Mouse (Mus musculus) MEL (cell line): Measurements from ENCODE around the gene Ankrd13c. TPM values are rescaled to one million over a fixed set of nuclear protein-coding genes. Genes with fewer than 3 reads are reported as not detected.

Source experiments
- DNase-seq: peaks from one replicate; pipeline ENCODE4 v3.0.0; 2011; ENCODE audit warnings: low read depth, low spot score
- H3K27ac ChIP-seq: 2 replicates; pipeline ENCODE4 v1.5.1; 2012; ENCODE audit warnings: low read depth, mild to moderate bottlenecking, control low read depth, low read length, moderate library complexity; ENCODE audit not compliant: control insufficient read depth
- H3K27me3 ChIP-seq, 2 experiments: fragments of 150-350 bp in 1 of 2; sonication (generic) in 1 of 2; 2 replicates each; pipeline ENCODE4 v1.6.1; 2012; ENCODE audit warnings: low read length in 2 of 2, mild to moderate bottlenecking in 2 of 2, improper control_type of control experiment in 1 of 2, moderate library complexity in 1 of 2; ENCODE audit not compliant: insufficient read depth in 2 of 2, control insufficient read depth in 1 of 2
- H3K36me3 ChIP-seq, 2 experiments: 2 replicates each; pipeline ENCODE4 v1.6.1; 2012 to 2014; ENCODE audit warnings: low read length in 2 of 2, improper control_type of control experiment in 1 of 2, inconsistent platforms in 1 of 2, mild to moderate bottlenecking in 1 of 2; ENCODE audit not compliant: insufficient read depth in 2 of 2, control insufficient read depth in 1 of 2
- H3K4me1 ChIP-seq, 2 experiments: fragments of 150-350 bp in 1 of 2; sonication (generic) in 1 of 2; 2 replicates each; pipeline ENCODE4 v1.6.1; 2012; ENCODE audit warnings: low read length in 2 of 2, improper control_type of control experiment in 1 of 2, mild to moderate bottlenecking in 1 of 2; ENCODE audit not compliant: insufficient read depth in 2 of 2, control insufficient read depth in 1 of 2
- H3K4me3 ChIP-seq, 2 experiments: fragments of 150-350 bp in 1 of 2; sonication (generic) in 1 of 2; 2 replicates each; pipeline ENCODE4 v1.5.1; 2012; ENCODE audit warnings: low read depth in 2 of 2, low read length in 2 of 2, mild to moderate bottlenecking in 2 of 2, moderate library complexity in 2 of 2, control low read depth in 1 of 2, improper control_type of control experiment in 1 of 2; ENCODE audit not compliant: control insufficient read depth in 1 of 2, insufficient read depth in 1 of 2
- H3K79me2 ChIP-seq: 2 replicates; pipeline ENCODE4 v1.6.1; 2012; ENCODE audit warnings: mild to moderate bottlenecking, low read length, moderate library complexity; ENCODE audit not compliant: control insufficient read depth, poor library complexity, insufficient read depth
- H3K9ac ChIP-seq: 2 replicates; pipeline ENCODE4 v1.6.1; 2012; ENCODE audit warnings: low read depth, mild to moderate bottlenecking, control low read depth, low read length, moderate library complexity; ENCODE audit not compliant: control insufficient read depth, poor library complexity, severe bottlenecking
- H3K9me3 ChIP-seq: fragments of 150-350 bp; sonication (generic); replicated peaks from 2 replicates; pipeline ENCODE4 v1.6.1; 2012; ENCODE audit warnings: mild to moderate bottlenecking, low read length, improper control_type of control experiment, moderate library complexity; ENCODE audit not compliant: insufficient read depth
- CHD2 ChIP-seq: IDR thresholded peaks from 2 replicates; pipeline ENCODE4 v1.6.1; 2011; ENCODE audit warnings: low read length, improper control_type of control experiment
- ELF1 ChIP-seq: IDR thresholded peaks from 2 replicates; pipeline ENCODE4 v1.6.1; 2014; ENCODE audit warnings: low read depth, mild to moderate bottlenecking, inconsistent platforms, low read length, improper control_type of control experiment, moderate library complexity
- EP300 ChIP-seq, 2 experiments: IDR thresholded peaks; 2 replicates each; pipeline ENCODE4 v1.6.1; 2011; ENCODE audit warnings: improper control_type of control experiment in 2 of 2, low read length in 2 of 2, low read depth in 1 of 2, mild to moderate bottlenecking in 1 of 2
- ETS1 ChIP-seq: IDR thresholded peaks from 2 replicates; pipeline ENCODE4 v1.6.1; 2012; ENCODE audit warnings: low read depth, mild to moderate bottlenecking, inconsistent platforms, low read length, improper control_type of control experiment, moderate library complexity
- GATA1 ChIP-seq: IDR thresholded peaks from 2 replicates; pipeline ENCODE4 v1.6.1; 2011; ENCODE audit warnings: low read depth, low read length, improper control_type of control experiment
- HCFC1 ChIP-seq: IDR thresholded peaks from 2 replicates; pipeline ENCODE4 v1.6.1; 2012; ENCODE audit warnings: low read depth, mild to moderate bottlenecking, inconsistent platforms, low read length, improper control_type of control experiment, moderate library complexity
- JUND ChIP-seq: IDR thresholded peaks from 2 replicates; pipeline ENCODE4 v1.6.1; 2011; ENCODE audit warnings: low read depth, mild to moderate bottlenecking, improper control_type of control experiment, low read length
- KAT2A ChIP-seq: conservative IDR thresholded peaks from 2 replicates; pipeline ENCODE4 v1.6.1; 2012; ENCODE audit warnings: low read depth, low read length, improper control_type of control experiment, inconsistent platforms
- MAFK ChIP-seq: IDR thresholded peaks from 2 replicates; pipeline ENCODE4 v1.6.1; 2011; ENCODE audit warnings: low read depth, mild to moderate bottlenecking, low read length, improper control_type of control experiment, borderline replicate concordance
- MAX ChIP-seq: IDR thresholded peaks from 2 replicates; pipeline ENCODE4 v1.6.1; 2011; ENCODE audit warnings: low read length, improper control_type of control experiment
- MAZ ChIP-seq: IDR thresholded peaks from 2 replicates; pipeline ENCODE4 v1.6.1; 2012; ENCODE audit warnings: low read depth, mild to moderate bottlenecking, inconsistent platforms, low read length, improper control_type of control experiment
- MXI1 ChIP-seq: IDR thresholded peaks from 2 replicates; pipeline ENCODE4 v1.6.1; 2011; ENCODE audit warnings: mild to moderate bottlenecking, low read depth, low read length, improper control_type of control experiment
- MYC ChIP-seq: IDR thresholded peaks from 2 replicates; pipeline ENCODE4 v1.6.1; 2011; ENCODE audit warnings: low read depth, mild to moderate bottlenecking, low read length, improper control_type of control experiment, moderate library complexity
- NRF1 ChIP-seq: IDR thresholded peaks from 2 replicates; pipeline ENCODE4 v1.6.1; 2014; ENCODE audit warnings: low read depth, mild to moderate bottlenecking, inconsistent platforms, low read length, improper control_type of control experiment, moderate library complexity; ENCODE audit not compliant: poor library complexity, insufficient read depth, severe bottlenecking
- POLR2AphosphoS5 ChIP-seq: IDR thresholded peaks from 2 replicates; pipeline ENCODE4 v1.6.1; 2012; ENCODE audit warnings: low read depth, borderline replicate concordance, mild to moderate bottlenecking, inconsistent platforms, low read length, moderate library complexity, mixed read lengths
- RAD21 ChIP-seq: IDR thresholded peaks from 2 replicates; pipeline ENCODE4 v1.6.1; 2011; ENCODE audit warnings: mild to moderate bottlenecking, low read depth, low read length, improper control_type of control experiment
- TAL1 ChIP-seq: IDR thresholded peaks from 2 replicates; pipeline ENCODE4 v1.6.1; 2012; ENCODE audit warnings: mild to moderate bottlenecking, inconsistent platforms, low read length, moderate library complexity, mixed read lengths
- TBP ChIP-seq: IDR thresholded peaks from 2 replicates; pipeline ENCODE4 v1.8.0; 2011; ENCODE audit warnings: low read depth, low read length, improper control_type of control experiment
- TCF12 ChIP-seq: IDR thresholded peaks from 2 replicates; pipeline ENCODE4 v1.6.1; 2014; ENCODE audit warnings: low read depth, mild to moderate bottlenecking, inconsistent platforms, low read length, improper control_type of control experiment, moderate library complexity
- UBTF ChIP-seq: IDR thresholded peaks from 2 replicates; pipeline ENCODE4 v1.6.1; 2012; ENCODE audit warnings: low read depth, mild to moderate bottlenecking, inconsistent platforms, low read length, improper control_type of control experiment, moderate library complexity, borderline replicate concordance; ENCODE audit not compliant: insufficient read depth
- USF2 ChIP-seq, 2 experiments: IDR thresholded peaks; 2 replicates each; pipeline ENCODE4 v1.6.1; 2011 to 2012; ENCODE audit warnings: improper control_type of control experiment in 2 of 2, low read length in 2 of 2, borderline replicate concordance in 1 of 2, inconsistent platforms in 1 of 2, low read depth in 1 of 2, mild to moderate bottlenecking in 1 of 2; ENCODE audit not compliant: insufficient read depth in 1 of 2
- ZC3H11A ChIP-seq: IDR thresholded peaks from 2 replicates; pipeline ENCODE4 v1.6.1; 2012; ENCODE audit warnings: low read depth, mild to moderate bottlenecking, inconsistent platforms, low read length, improper control_type of control experiment
- ZKSCAN1 ChIP-seq: IDR thresholded peaks from 2 replicates; pipeline ENCODE4 v1.6.1; 2012; ENCODE audit warnings: low read depth, mild to moderate bottlenecking, inconsistent platforms, low read length, improper control_type of control experiment, moderate library complexity
- polyA plus RNA-seq, 2 experiments: library from polyadenylated mRNA; stranded (reverse) in 1 of 2; unstranded in 1 of 2; fragments of >175 nt in 1 of 2; fragments of >200 nt in 1 of 2; gene quantifications; 2 replicates each; pipeline versions ENCODE4 v1.2.1 to v1.2.4; 2012; ENCODE audit warnings: low replicate concordance in 2 of 2, low read depth in 1 of 2; ENCODE audit not compliant: insufficient read length in 2 of 2, insufficient read depth in 1 of 2, missing spikeins in 1 of 2
- total RNA-seq: library from RNA; depleted of rRNA; stranded (reverse); fragments of 300-350 nt; gene quantifications from 2 replicates; pipeline ENCODE4 v1.2.3, GENCODE M21; 2012

Gene Ankrd13c
- total and polyA plus RNA-seq, 3 experiments, result 16.3 to 31.8 TPM; not detected in 1

- H3K9me3 ChIP-seq, result no peaks in the 10 kb centered on the region
- no peaks in the 10 kb centered on the region for H3K4me1 ChIP-seq
- no peak overlapping the region for H3K4me3 ChIP-seq
- DNase-seq, result no peak
- no peak for TF ChIP-seq JUND
- no peak for TF ChIP-seq RAD21
- TF ChIP-seq HCFC1, result no peak
- no peak for TF ChIP-seq ZKSCAN1
- TF ChIP-seq EP300 (IDR thresholded peaks at IDR 0.05; ENCODE audit: low read depth in 1 of 2, low read length in 2 of 2), result no peak
- no peak for TF ChIP-seq KAT2A
- no peak for TF ChIP-seq UBTF
- TF ChIP-seq ETS1, result no peak
- no peak for TF ChIP-seq MAZ
- TF ChIP-seq, all 39 proteins: peak for 0
- Histone ChIP-seq H3K36me3 (peaks cover 0 to 12% of the 10 kb centered on the region in 2 experiments; a peak in 1 of 4 replicates), H3K9ac (no peak overlapping the region), H3K27ac (no peak overlapping the region), H3K79me2 (no peaks in the 10 kb centered on the region), H3K27me3 (no peaks in the 10 kb centered on the region)
These were observed 30.7 kb upstream of the Ankrd13c start for GRCm38 (mm10) chr3:157916336-157916735.

- Histone ChIP-seq H3K27me3 (no peaks in the 10 kb centered on the region), H3K9me3 (no peaks in the 10 kb centered on the region), H3K4me3 (no peak overlapping the region), H3K79me2 (no peaks in the 10 kb centered on the region; the same call in 1 of the 2 replicates), H3K36me3 (peaks cover 7 to 12% of the 10 kb centered on the region in 2 experiments; a peak in 3 of 4 replicates), H3K27ac (no peak overlapping the region), H3K4me1 (peaks cover 3 to 8% of the 10 kb centered on the region in 2 experiments; a peak in 1 of 4 replicates)
- no peak for DNase-seq
- TF ChIP-seq GATA1 (no peak), ETS1 (no peak), NRF1 (no peak), TBP (no peak), USF2 (IDR thresholded peaks at IDR 0.05; ENCODE audit: borderline replicate concordance in 1 of 2, insufficient read depth in 1 of 2, low read depth in 1 of 2, low read length in 2 of 2) (no peak), EP300 (IDR thresholded peaks at IDR 0.05; ENCODE audit: low read depth in 1 of 2, low read length in 2 of 2) (no peak), CHD2 (no peak), MAFK (no peak), MXI1 (no peak), TAL1 (no peak), MYC (no peak), POLR2AphosphoS5 (no peak), UBTF (no peak), MAX (no peak), ELF1 (no peak), ZKSCAN1 (no peak), ZC3H11A (no peak), TCF12 (no peak)
- TF ChIP-seq, all 39 proteins: peak for 0
- H3K9ac ChIP-seq, result no peak overlapping the region
These were observed 25.7 kb upstream of the Ankrd13c start for GRCm38 (mm10) chr3:157921376-157921775.
